Mouse (Mus musculus): Measurements from ENCODE around the gene Cabin1. TPM values are rescaled to one million over a fixed set of nuclear protein-coding genes. Genes with fewer than 3 reads are reported as not detected.

Cabin1 gene
- polyA plus RNA-seq, 1 experiment from 2014 or later, result 42.2 TPM

GRCm38 (mm10) chr10:75650306-75650902 is 113.7 kb downstream of the Cabin1 start:
- no peaks in the 10 kb centered on the region for H3K27me3 ChIP-seq (replicated peaks)
- no peak overlapping the region for H3K27ac ChIP-seq
- 87% methylated on average over 6 of the region's 6 CpGs for WGBS
- no peak overlapping the region for H3K4me3 ChIP-seq
- no peak for ATAC-seq (replicated peaks)
- H3K4me1 ChIP-seq, result no peaks in the 10 kb centered on the region
- peaks cover 32% of the 10 kb centered on the region for H3K36me3 ChIP-seq (replicated peaks)
- H3K9me3 ChIP-seq, result no peaks in the 10 kb centered on the region
- no peak overlapping the region for H3K9ac ChIP-seq
- H3K4me2 ChIP-seq, result no peak overlapping the region

GRCm38 (mm10) chr10:75649406-75649995 is 114.6 kb downstream of the Cabin1 start:
- peaks cover 32% of the 10 kb centered on the region for H3K36me3 ChIP-seq (replicated peaks)
- no peak overlapping the region for H3K27ac ChIP-seq
- 93% methylated on average over 4 of the region's 4 CpGs for WGBS
- H3K9ac ChIP-seq, result no peak overlapping the region
- no peaks in the 10 kb centered on the region for H3K9me3 ChIP-seq
- no peak for ATAC-seq (replicated peaks)
- H3K27me3 ChIP-seq (replicated peaks), result no peaks in the 10 kb centered on the region
- 0 out of 2 replicates have a peak, but pooled peaks cover under 1% of the 10 kb centered on the region for H3K4me1 ChIP-seq
- H3K4me2 ChIP-seq, result no peak overlapping the region
- no peak overlapping the region for H3K4me3 ChIP-seq

GRCm38 (mm10) chr10:75649001-75649400 is 115.1 kb downstream of the Cabin1 start:
- Histone ChIP-seq H3K36me3 (replicated peaks) (peaks cover 28% of the 10 kb centered on the region), H3K4me3 (no peak overlapping the region), H3K27ac (no peak overlapping the region), H3K4me2 (no peak overlapping the region), H3K4me1 (peaks cover 5% of the 10 kb centered on the region), H3K9ac (no peak overlapping the region), H3K27me3 (replicated peaks) (no peaks in the 10 kb centered on the region), H3K9me3 (no peaks in the 10 kb centered on the region)
- WGBS, result 93% methylated on average over 7 of the region's 7 CpGs
- ATAC-seq (replicated peaks), result no peak

- H3K27ac ChIP-seq, result no peak overlapping the region
- ATAC-seq (replicated peaks), result no peak
- H3K4me2 ChIP-seq, result no peak overlapping the region
- peaks cover 14% of the 10 kb centered on the region for H3K4me1 ChIP-seq
- H3K4me3 ChIP-seq, result no peak overlapping the region
- 95% methylated on average over 6 of the region's 6 CpGs for WGBS
- H3K36me3 ChIP-seq (replicated peaks), result peaks cover 26% of the 10 kb centered on the region
- H3K9me3 ChIP-seq, result no peaks in the 10 kb centered on the region
- H3K27me3 ChIP-seq (replicated peaks), result no peaks in the 10 kb centered on the region
- no peak overlapping the region for H3K9ac ChIP-seq
Observed at GRCm38 (mm10) chr10:75648091-75648490, 116.0 kb downstream of the Cabin1 start.

GRCm38 (mm10) chr10:75647362-75647761 is 116.8 kb downstream of the Cabin1 start:
- Histone ChIP-seq H3K4me1 (peaks cover 16% of the 10 kb centered on the region), H3K27me3 (replicated peaks) (no peaks in the 10 kb centered on the region), H3K9me3 (no peaks in the 10 kb centered on the region), H3K36me3 (replicated peaks) (peaks cover 20% of the 10 kb centered on the region), H3K9ac (no peak overlapping the region), H3K4me2 (no peak overlapping the region), H3K4me3 (no peak overlapping the region), H3K27ac (0 out of 2 replicates have a peak overlapping the region, but pooled peaks have one; percentile 11)
- ATAC-seq (replicated peaks), result peak; percentile 21; the same call in 1 of the 2 replicates
- 71% methylated on average over 3 of the region's 3 CpGs for WGBS

GRCm38 (mm10) chr10:75646406-75646805 is 117.7 kb downstream of the Cabin1 start:
- Histone ChIP-seq H3K9me3 (no peaks in the 10 kb centered on the region), H3K9ac (no peak overlapping the region), H3K27ac (no peak overlapping the region), H3K27me3 (replicated peaks) (no peaks in the 10 kb centered on the region), H3K4me2 (no peak overlapping the region), H3K36me3 (replicated peaks) (peaks cover 13% of the 10 kb centered on the region), H3K4me3 (no peak overlapping the region), H3K4me1 (peaks cover 16% of the 10 kb centered on the region)
- WGBS, result 91% methylated on average over 6 of the region's 6 CpGs
- no peak for ATAC-seq (replicated peaks)

GRCm38 (mm10) chr10:75645616-75646015 is 118.5 kb downstream of the Cabin1 start:
- no peak for ATAC-seq (replicated peaks)
- Histone ChIP-seq H3K9me3 (no peaks in the 10 kb centered on the region), H3K36me3 (replicated peaks) (peaks cover 10% of the 10 kb centered on the region), H3K9ac (no peak overlapping the region), H3K4me2 (no peak overlapping the region), H3K27me3 (replicated peaks) (no peaks in the 10 kb centered on the region), H3K4me3 (no peak overlapping the region), H3K4me1 (peaks cover 16% of the 10 kb centered on the region), H3K27ac (no peak overlapping the region)
- WGBS, result 91% methylated on average over 8 of the region's 8 CpGs

GRCm38 (mm10) chr10:75643741-75644343 is 120.3 kb downstream of the Cabin1 start, which contains the start of gene Susd2:
Gene Susd2 (minus strand): TSS chr10:75644008.
- Histone ChIP-seq H3K4me1 (peaks cover 16% of the 10 kb centered on the region), H3K36me3 (replicated peaks) (peaks cover 3% of the 10 kb centered on the region; the same call in 1 of the 2 replicates), H3K27ac (no peak within 1 kb of the TSS), H3K9ac (no peak within 1 kb of the TSS; the same call in 1 of the 2 replicates), H3K4me2 (peak within 1 kb of the TSS; percentile 30), H3K27me3 (replicated peaks) (no peaks in the 10 kb centered on the region), H3K9me3 (no peaks in the 10 kb centered on the region), H3K4me3 (no peak within 1 kb of the TSS)
- WGBS, result 7% methylated on average over 11 of the region's 11 CpGs
- ATAC-seq (replicated peaks), result peak; percentile 49

GRCm38 (mm10) chr10:75642891-75643290 is 121.2 kb downstream of the Cabin1 start:
- H3K9me3 ChIP-seq, result no peaks in the 10 kb centered on the region
- H3K4me2 ChIP-seq, result no peak overlapping the region
- H3K4me1 ChIP-seq, result peaks cover 16% of the 10 kb centered on the region
- ATAC-seq (replicated peaks), result no peak
- no peak overlapping the region for H3K4me3 ChIP-seq
- H3K27me3 ChIP-seq (replicated peaks), result no peaks in the 10 kb centered on the region
- WGBS, result 91% methylated on average over 2 of the region's 2 CpGs
- H3K36me3 ChIP-seq (replicated peaks), result peaks cover 2% of the 10 kb centered on the region; the same call in 1 of the 2 replicates
- H3K27ac ChIP-seq, result no peak overlapping the region
- H3K9ac ChIP-seq, result no peak overlapping the region

GRCm38 (mm10) chr10:75642436-75642835 is 121.7 kb downstream of the Cabin1 start:
- Histone ChIP-seq H3K4me1 (peaks cover 16% of the 10 kb centered on the region), H3K9me3 (no peaks in the 10 kb centered on the region), H3K36me3 (replicated peaks) (no peaks in the 10 kb centered on the region; the same call in 1 of the 2 replicates), H3K9ac (no peak overlapping the region), H3K27me3 (replicated peaks) (no peaks in the 10 kb centered on the region), H3K27ac (no peak overlapping the region), H3K4me2 (no peak overlapping the region), H3K4me3 (no peak overlapping the region)
- 78% methylated on average over 9 of the region's 9 CpGs for WGBS
- ATAC-seq (replicated peaks), result no peak

GRCm38 (mm10) chr10:75641721-75642222 is 122.4 kb downstream of the Cabin1 start:
- H3K27me3 ChIP-seq (replicated peaks), result no peaks in the 10 kb centered on the region
- H3K4me3 ChIP-seq, result no peak overlapping the region
- H3K36me3 ChIP-seq (replicated peaks), result no peaks in the 10 kb centered on the region; the same call in 1 of the 2 replicates
- no peak overlapping the region for H3K27ac ChIP-seq
- ATAC-seq (replicated peaks), result no peak
- H3K9me3 ChIP-seq, result no peaks in the 10 kb centered on the region
- WGBS, result 91% methylated on average over 7 of the region's 7 CpGs
- H3K9ac ChIP-seq, result no peak overlapping the region
- peaks cover 16% of the 10 kb centered on the region for H3K4me1 ChIP-seq
- H3K4me2 ChIP-seq, result no peak overlapping the region

GRCm38 (mm10) chr10:75637711-75638110 is 126.4 kb downstream of the Cabin1 start:
- 91% methylated on average over 11 of the region's 11 CpGs for WGBS
- ATAC-seq (replicated peaks), result no peak
- Histone ChIP-seq H3K9ac (no peak overlapping the region), H3K27me3 (replicated peaks) (no peaks in the 10 kb centered on the region), H3K9me3 (no peaks in the 10 kb centered on the region), H3K4me3 (no peak overlapping the region), H3K4me1 (no peaks in the 10 kb centered on the region), H3K36me3 (replicated peaks) (no peaks in the 10 kb centered on the region), H3K4me2 (no peak overlapping the region), H3K27ac (no peak overlapping the region)
